16 mouse cellular contexts compared by ENCODE assay signal in genomic region chr4:136919526-136919925, GRCm38 (mm10). TPM values are rescaled to one million over a fixed set of nuclear protein-coding genes. Genes with fewer than 3 reads are reported as not detected.
DNase-seq lines count a peak whose midpoint lies in the region.
"Had no signal": no experiment of that assay in that cellular context is flagged by ENCODE, and none has a peak within 500 bp of the region (broad histone marks: within the 10 kb centered on the region; RNA-seq: fewer than 3 reads in every experiment).

No protein-coding gene starts in this region.

- DNase-seq in layer of hippocampus, adult 11-12 months (ENCODE audit: low spot score) = peak; percentile 24
- no peak for DNase-seq in layer of hippocampus, adult 9-10 months (ENCODE audit: low spot score)
- peak; percentile 35 for DNase-seq in layer of hippocampus, adult 8-10 months (ENCODE audit: low spot score in 2 of 2)
- no peak for DNase-seq in layer of hippocampus, postnatal 10 days (ENCODE audit: low spot score in 2 of 2)
- DNase-seq in layer of hippocampus, adult 9-11 months = peak; percentile 55
- DNase-seq in cerebellum, postnatal 25 days = no peak
- DNase-seq: adrenal gland, adult 2 months; adrenal gland, postnatal 14 days; cerebellum, adult 11-12 months; cerebellum, adult 8-10 months; gastrocnemius, adult 2 months; gastrocnemius, postnatal 14 days; heart, adult 11 months had no signal

RNA-seq across cellular contexts. Expression of gene C1qa, which starts 20.9 kb away (rescaled TPM):
- 100 to 1,000 TPM in 2 of 4 experiments, 10 to 100 TPM in 2; 45.5 to 340 (median 144) TPM for total RNA-seq in layer of hippocampus, adult 8-10 months (2022)
- 10 to 100 TPM; 30.6 to 32.0 TPM for total RNA-seq in layer of hippocampus, postnatal 10 days (2021)
- total RNA-seq: hematopoietic stem cell, adult 5-6 weeks had no signal

RNA-seq across cellular contexts. Expression of gene C1qc, which starts 26.7 kb away (rescaled TPM):
- total RNA-seq in layer of hippocampus, adult 8-10 months (2022) = 100 to 1,000 TPM in 2 of 4 experiments, 10 to 100 TPM in 2; 28.3 to 233 (median 108) TPM
- total RNA-seq in layer of hippocampus, postnatal 10 days (2021) = 10 to 100 TPM; 33.6 to 33.7 TPM
- total RNA-seq: MEL had no signal

RNA-seq across cellular contexts. Expression of gene C1qb, which starts 33.5 kb away (rescaled TPM):
- total RNA-seq in layer of hippocampus, adult 8-10 months (2022) = 100 to 1,000 TPM in 2 of 4 experiments, 10 to 100 TPM in 2; 48.7 to 305 (median 140) TPM
- 10 to 100 TPM; 32.3 to 35.4 TPM for total RNA-seq in layer of hippocampus, postnatal 10 days (2021)
- total RNA-seq: MEL had no signal

RNA-seq across cellular contexts. Expression of gene Epha8, which starts 37.1 kb away (rescaled TPM):
- 1 to 10 TPM; 2.0 to 2.8 (median 2.5) TPM for total RNA-seq in layer of hippocampus, adult 8-10 months (2022)
- 10 to 100 TPM in 1 of 2 experiments, 1 to 10 TPM in 1; 9.5 to 10.6 TPM for total RNA-seq in layer of hippocampus, postnatal 10 days (2021)
- total RNA-seq: gastrocnemius, adult 2 months; gastrocnemius, postnatal 14 days; heart, postnatal 25 days; hematopoietic stem cell, adult 5-6 weeks; MEL had no signal

Comparison
In these comparisons a context has a peak if more than half of its experiments do, and no peak if none do; other contexts are left out.
1. DNase-seq: peak in layer of hippocampus, adult 11-12 months (single experiment), layer of hippocampus, adult 8-10 months (2 of 2) and layer of hippocampus, adult 9-11 months (single experiment); none in layer of hippocampus, adult 9-10 months (single experiment), layer of hippocampus, postnatal 10 days (0 of 2) and cerebellum, postnatal 25 days (0 of 2).